Mouse (Mus musculus) myocyte (in vitro differentiated cells): ENCODE data around the gene Lypla2. TPM values are rescaled to one million over a fixed set of nuclear protein-coding genes. Genes with fewer than 3 reads are reported as not detected.

Source experiments
- H3K27me3 ChIP-seq: one replicate; pipeline ENCODE4 v1.6.1; 2011; ENCODE audit not compliant: control insufficient read depth, insufficient read depth, insufficient read length
- H3K36me3 ChIP-seq: one replicate; pipeline ENCODE4 v1.6.1; 2011; ENCODE audit not compliant: control insufficient read depth, insufficient read depth
- H3K4me2 ChIP-seq: one replicate; pipeline ENCODE4 v1.6.1; 2011; ENCODE audit warnings: low read depth, control low read depth
- H3K4me3 ChIP-seq: one replicate; pipeline ENCODE4 v1.5.1; 2011; ENCODE audit warnings: mild to moderate bottlenecking, control low read depth, moderate library complexity
- H3K79me2 ChIP-seq: one replicate; pipeline ENCODE4 v1.6.1; 2011; ENCODE audit not compliant: control insufficient read depth, insufficient read depth
- H3ac ChIP-seq: one replicate; pipeline ENCODE4 v1.6.1; 2011; ENCODE audit not compliant: control insufficient read depth, insufficient read length
- CEBPB ChIP-seq: IDR thresholded peaks from 2 replicates; pipeline ENCODE4 v1.6.1; 2011; ENCODE audit warnings: mild to moderate bottlenecking, moderate library complexity; ENCODE audit not compliant: poor library complexity, insufficient read depth, severe bottlenecking
- E2F4 ChIP-seq: IDR thresholded peaks from one replicate; pipeline ENCODE4 v1.6.1; 2011; ENCODE audit warnings: mild to moderate bottlenecking, control low read depth, moderate library complexity; ENCODE audit not compliant: insufficient read depth
- MAX ChIP-seq: IDR thresholded peaks from one replicate; pipeline ENCODE4 v1.6.1; 2011; ENCODE audit warnings: low read depth, mild to moderate bottlenecking, control low read depth
- MYOD1 ChIP-seq, 3 experiments: IDR thresholded peaks; one replicate each; pipeline ENCODE4 v1.6.1; 2011; ENCODE audit warnings: control low read depth in 2 of 3, low read depth in 2 of 3, mild to moderate bottlenecking in 2 of 3, moderate library complexity in 1 of 3; ENCODE audit not compliant: insufficient read length in 2 of 3, control insufficient read depth in 1 of 3
- MYOG ChIP-seq, 3 experiments: IDR thresholded peaks; one replicate each; pipeline ENCODE4 v1.6.1; 2011; ENCODE audit warnings: control low read depth in 2 of 3, low read depth in 2 of 3, mild to moderate bottlenecking in 2 of 3; ENCODE audit not compliant: insufficient read length in 2 of 3, control insufficient read depth in 1 of 3, insufficient read depth in 1 of 3
- POLR2A ChIP-seq: IDR thresholded peaks from one replicate; pipeline ENCODE4 v1.6.1; 2011; ENCODE audit warnings: low read depth, mild to moderate bottlenecking, control low read depth, moderate library complexity; ENCODE audit not compliant: insufficient read length
- POLR2AphosphoS2 ChIP-seq: IDR thresholded peaks from one replicate; pipeline ENCODE4 v1.6.1; 2011; ENCODE audit warnings: low read depth, control low read depth; ENCODE audit not compliant: insufficient read length
- REST ChIP-seq: IDR thresholded peaks from one replicate; pipeline ENCODE4 v1.6.1; 2011; ENCODE audit warnings: mild to moderate bottlenecking, control low read depth, moderate library complexity; ENCODE audit not compliant: insufficient read depth, insufficient read length
- SRF ChIP-seq: IDR thresholded peaks from one replicate; pipeline ENCODE4 v1.6.1; 2011; ENCODE audit warnings: low read depth; ENCODE audit not compliant: control insufficient read depth, insufficient read length
- TCF12 ChIP-seq: IDR thresholded peaks from one replicate; pipeline ENCODE4 v1.6.1; 2011; ENCODE audit warnings: mild to moderate bottlenecking, control low read depth; ENCODE audit not compliant: poor library complexity, insufficient read depth, severe bottlenecking
- TCF3 ChIP-seq: IDR thresholded peaks from one replicate; pipeline ENCODE4 v1.6.1; 2011; ENCODE audit warnings: low read depth, control low read depth; ENCODE audit not compliant: insufficient read length
- USF1 ChIP-seq: IDR thresholded peaks from one replicate; pipeline ENCODE4 v1.6.1; 2011; ENCODE audit warnings: low read depth, mild to moderate bottlenecking, control low read depth, moderate library complexity
- polyA plus RNA-seq: library from polyadenylated mRNA; unstranded; fragments of >200 nt; fragmentation: generic; extraction: Trizol; gene quantifications from one replicate; pipeline ENCODE4 v1.2.1, GENCODE M21; 2012; ENCODE audit warnings: missing spikeins

Gene Lypla2
- polyA plus RNA-seq, 1 experiment, result 60.9 TPM

DNA sequence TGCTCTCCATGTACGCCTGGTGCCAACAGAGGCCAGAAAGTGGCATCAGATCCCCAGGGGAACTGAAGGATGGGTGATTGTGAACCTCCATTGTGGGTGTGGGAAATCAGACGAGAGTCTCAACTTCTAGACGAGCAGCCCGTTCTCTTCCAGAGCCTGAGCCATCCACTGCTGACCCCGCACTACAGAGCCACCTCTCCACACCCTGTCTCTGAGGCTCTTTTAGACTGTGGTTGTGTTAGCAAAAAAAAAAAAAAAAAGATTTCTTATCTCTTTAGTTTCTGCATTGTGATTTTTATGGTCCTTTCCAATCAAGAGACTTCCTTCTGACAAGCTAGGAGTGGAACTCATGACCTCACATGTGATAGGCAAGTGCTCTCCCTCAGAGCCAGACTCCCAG is 43.0 kb downstream of the Lypla2 start:
- no peaks in the 10 kb centered on the region for H3K27me3 ChIP-seq
- no peak overlapping the region for H3ac ChIP-seq
- no peak for TF ChIP-seq POLR2A
- no peak overlapping the region for H3K4me2 ChIP-seq
- H3K36me3 ChIP-seq, result peaks cover 6% of the 10 kb centered on the region
- no peak overlapping the region for H3K4me3 ChIP-seq
- H3K79me2 ChIP-seq, result no peaks in the 10 kb centered on the region

DNA sequence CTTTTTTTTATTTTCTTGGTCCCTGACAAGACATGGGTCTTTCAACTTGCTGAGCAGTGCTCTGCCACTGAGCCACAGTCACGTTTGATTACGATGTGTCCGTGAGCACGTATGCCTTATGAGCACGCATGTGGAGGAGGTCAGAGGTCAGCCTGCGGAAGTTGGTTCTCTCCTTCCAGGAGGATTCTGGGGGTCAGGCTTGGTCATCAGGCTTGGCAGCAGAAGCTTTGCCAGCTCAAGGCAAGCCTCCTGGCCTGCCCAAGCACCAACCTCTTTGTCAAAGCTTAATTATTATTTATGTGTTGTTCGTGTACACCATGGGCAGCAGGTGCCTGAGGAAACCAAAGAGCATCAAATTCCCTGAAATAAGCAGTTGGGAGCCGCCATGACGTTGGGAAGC is 44.0 kb downstream of the Lypla2 start:
- no peak for TF ChIP-seq CEBPB
- no peak for TF ChIP-seq POLR2AphosphoS2
- TF ChIP-seq MYOG (IDR thresholded peaks at IDR 0.05; ENCODE audit: control insufficient read depth in 1 of 3, insufficient read depth in 1 of 3, insufficient read length in 2 of 3, low read depth in 2 of 3), result no peak
- no peak for TF ChIP-seq SRF
- no peaks in the 10 kb centered on the region for H3K79me2 ChIP-seq
- H3K4me3 ChIP-seq, result no peak overlapping the region
- no peaks in the 10 kb centered on the region for H3K27me3 ChIP-seq
- no peak overlapping the region for H3K4me2 ChIP-seq
- H3ac ChIP-seq, result no peak overlapping the region
- peaks cover 6% of the 10 kb centered on the region for H3K36me3 ChIP-seq

- Histone ChIP-seq H3K27me3 (no peaks in the 10 kb centered on the region), H3K4me3 (no peak overlapping the region), H3K4me2 (no peak overlapping the region), H3K36me3 (peaks cover 3% of the 10 kb centered on the region), H3K79me2 (no peaks in the 10 kb centered on the region), H3ac (no peak overlapping the region)
- TF ChIP-seq MAX (no peak), POLR2A (no peak), REST (no peak), POLR2AphosphoS2 (no peak), USF1 (no peak), SRF (no peak)
Measured at GRCm38 (mm10) chr4:135926861-135927260, 45.6 kb downstream of the Lypla2 start.

DNA sequence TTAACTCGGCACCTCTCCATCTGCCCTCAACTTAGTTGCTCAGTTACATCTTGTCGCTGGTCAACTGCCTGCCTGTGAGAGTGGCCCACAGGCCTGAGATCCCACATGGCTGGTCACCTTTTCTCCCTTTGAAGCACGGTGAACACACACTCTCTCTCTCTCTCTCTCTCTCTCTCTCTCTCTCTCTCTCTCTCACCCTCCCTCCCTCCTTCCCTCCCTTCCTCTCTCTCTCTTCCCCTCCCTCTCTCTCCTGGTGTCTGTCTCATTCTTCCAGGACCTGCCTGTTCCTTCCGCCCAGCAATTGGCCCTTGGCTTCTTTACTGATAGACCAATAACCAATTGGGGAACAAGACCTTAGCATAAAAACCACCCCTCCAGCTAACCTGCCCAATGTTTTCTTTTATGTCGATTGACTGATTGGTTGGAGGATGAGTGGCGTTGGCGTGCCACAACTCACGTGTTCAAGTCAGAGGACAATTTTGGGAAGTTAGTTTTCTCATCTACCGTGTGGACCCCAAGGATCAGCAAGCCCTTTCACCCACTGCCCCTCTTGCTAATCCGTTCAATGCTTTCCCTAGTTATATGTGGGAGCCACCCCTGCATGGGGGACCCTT is 46.1 kb downstream of the Lypla2 start:
- Histone ChIP-seq H3K79me2 (no peaks in the 10 kb centered on the region), H3K4me3 (no peak overlapping the region), H3K4me2 (no peak overlapping the region), H3K27me3 (no peaks in the 10 kb centered on the region), H3K36me3 (peaks cover 2% of the 10 kb centered on the region), H3ac (no peak overlapping the region)
- TF ChIP-seq USF1 (no peak), MYOG (IDR thresholded peaks at IDR 0.05; ENCODE audit: control insufficient read depth in 1 of 3, insufficient read depth in 1 of 3, insufficient read length in 2 of 3, low read depth in 2 of 3) (no peak), MAX (no peak), SRF (no peak), POLR2AphosphoS2 (no peak), TCF12 (no peak), POLR2A (no peak), REST (no peak), CEBPB (no peak), E2F4 (no peak), TCF3 (no peak)

DNA sequence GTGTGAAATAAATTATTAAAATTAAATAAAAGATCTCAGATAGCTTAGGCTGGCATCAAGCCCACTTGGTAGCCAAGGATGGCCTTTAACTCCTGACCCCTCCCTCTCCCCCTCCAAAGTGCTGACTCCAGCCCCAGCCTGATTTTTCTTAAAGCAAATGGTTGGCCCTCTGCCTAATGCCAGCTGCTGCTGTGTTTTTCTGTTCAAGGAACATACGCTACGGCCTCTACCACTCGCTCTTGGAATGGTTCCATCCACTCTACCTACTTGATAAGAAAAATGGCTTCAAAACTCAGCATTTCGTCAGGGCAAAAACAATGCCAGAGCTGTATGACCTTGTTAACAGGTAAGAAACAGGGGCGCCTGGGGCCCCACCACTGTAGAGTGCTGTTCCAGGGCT is 47.1 kb downstream of the Lypla2 start:
- no peaks in the 10 kb centered on the region for H3K36me3 ChIP-seq
- H3K27me3 ChIP-seq, result no peaks in the 10 kb centered on the region
- no peak overlapping the region for H3K4me3 ChIP-seq
- no peak overlapping the region for H3ac ChIP-seq
- H3K79me2 ChIP-seq, result no peaks in the 10 kb centered on the region
- no peak overlapping the region for H3K4me2 ChIP-seq
- TF ChIP-seq REST (no peak), MAX (no peak), USF1 (no peak), SRF (no peak), POLR2AphosphoS2 (no peak), E2F4 (no peak), CEBPB (no peak), TCF3 (no peak), MYOG (IDR thresholded peaks at IDR 0.05; ENCODE audit: control insufficient read depth in 1 of 3, insufficient read depth in 1 of 3, insufficient read length in 2 of 3, low read depth in 2 of 3) (no peak), MYOD1 (IDR thresholded peaks at IDR 0.05; ENCODE audit: control insufficient read depth in 1 of 3, insufficient read length in 2 of 3, low read depth in 2 of 3) (no peak), POLR2A (no peak), TCF12 (no peak)

DNA sequence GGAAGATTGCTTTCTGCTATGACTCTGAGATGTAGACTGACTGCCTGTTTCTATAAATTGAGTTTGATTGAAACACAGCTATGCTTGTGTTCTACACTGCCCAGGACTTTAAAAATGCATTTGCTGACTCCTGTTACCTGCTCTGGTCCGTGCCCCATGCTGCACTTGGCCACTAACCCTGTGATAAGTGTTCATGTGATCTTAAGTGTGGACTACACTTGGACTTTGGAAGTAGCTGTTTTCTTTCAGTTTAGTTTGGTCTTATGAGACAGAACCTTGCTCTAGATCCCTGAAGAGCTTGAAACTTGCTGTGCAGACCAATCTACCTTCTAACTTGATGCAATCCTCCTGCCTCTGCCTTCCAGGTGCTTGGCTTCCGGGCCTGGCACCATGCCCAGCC is 48.0 kb downstream of the Lypla2 start:
- no peaks in the 10 kb centered on the region for H3K27me3 ChIP-seq
- no peak overlapping the region for H3K4me2 ChIP-seq
- no peak overlapping the region for H3K4me3 ChIP-seq

More for the DNA sequence above, 48.0 kb downstream of the Lypla2 start:
- TF ChIP-seq MYOG (IDR thresholded peaks at IDR 0.05; ENCODE audit: control insufficient read depth in 1 of 3, insufficient read depth in 1 of 3, insufficient read length in 2 of 3, low read depth in 2 of 3), result no peak
- TF ChIP-seq MAX, result no peak
- TF ChIP-seq USF1, result no peak
- Histone ChIP-seq H3K79me2 (no peaks in the 10 kb centered on the region), H3K36me3 (no peaks in the 10 kb centered on the region), H3ac (no peak overlapping the region)
